Mouse (Mus musculus) urinary bladder, postnatal 25 days (tissue): ENCODE results near the gene Spaca9.
A peak's percentile ranks its signal among the peaks of the same experiment; 100 is the strongest.

Source experiments
- DNase-seq: peaks from one replicate; pipeline ENCODE4 v3.0.0; 2022; ENCODE audit warnings: low spot score

Gene Spaca9

DNA sequence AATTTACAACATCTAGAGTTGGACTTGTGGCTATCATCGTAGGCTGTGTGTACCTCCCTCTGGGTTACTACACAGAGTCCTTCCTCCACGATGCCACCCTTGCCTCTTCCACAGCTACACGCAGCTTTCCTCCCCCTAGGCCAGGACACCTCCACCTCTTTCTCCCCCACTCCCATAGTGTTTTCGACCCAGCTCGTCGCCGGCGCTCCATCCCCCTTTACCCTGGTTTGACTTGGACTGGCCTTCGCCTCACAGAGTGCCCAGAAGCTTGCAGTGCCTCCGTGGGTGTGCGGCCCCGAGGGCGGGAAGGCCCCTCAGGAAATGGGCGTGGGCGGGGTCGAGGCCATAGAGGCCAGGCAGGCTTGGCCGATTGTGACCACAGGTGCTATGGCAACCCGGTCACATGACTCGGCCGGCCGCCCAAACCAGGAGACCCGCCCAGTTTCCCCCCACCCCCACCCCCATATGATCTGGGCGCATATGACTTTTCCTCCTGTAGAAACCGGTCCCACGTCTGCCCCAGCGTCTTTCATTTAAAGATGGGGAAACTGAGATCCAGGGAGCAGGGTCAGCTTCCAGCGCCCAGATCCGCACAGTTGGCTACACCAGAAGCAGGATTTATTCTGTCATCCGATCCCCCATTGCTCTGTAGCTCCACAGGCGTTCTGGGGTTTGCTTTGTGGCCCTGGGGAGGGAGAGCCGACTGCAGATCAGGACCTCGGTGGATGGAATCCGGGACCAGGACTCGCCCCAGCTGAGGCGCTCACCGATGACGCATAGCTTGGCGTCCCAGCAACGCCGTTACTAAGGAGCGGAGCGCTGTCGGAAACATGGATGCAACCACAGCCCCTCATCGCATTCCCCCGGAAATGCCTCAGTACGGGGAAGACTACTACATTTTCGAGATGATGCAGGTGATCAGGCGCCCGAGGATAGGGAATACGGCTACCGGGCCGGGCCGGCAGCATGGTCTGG, at the start of gene Spaca9, which contains the start of gene Ak8:
Gene Spaca9, minus strand, starts transcription at position 367 of the 975 bp plus-strand sequence.
Gene Ak8, plus strand, starts transcription at position 804 of the 975 bp plus-strand sequence.
- peak; percentile 68 for DNase-seq

DNA sequence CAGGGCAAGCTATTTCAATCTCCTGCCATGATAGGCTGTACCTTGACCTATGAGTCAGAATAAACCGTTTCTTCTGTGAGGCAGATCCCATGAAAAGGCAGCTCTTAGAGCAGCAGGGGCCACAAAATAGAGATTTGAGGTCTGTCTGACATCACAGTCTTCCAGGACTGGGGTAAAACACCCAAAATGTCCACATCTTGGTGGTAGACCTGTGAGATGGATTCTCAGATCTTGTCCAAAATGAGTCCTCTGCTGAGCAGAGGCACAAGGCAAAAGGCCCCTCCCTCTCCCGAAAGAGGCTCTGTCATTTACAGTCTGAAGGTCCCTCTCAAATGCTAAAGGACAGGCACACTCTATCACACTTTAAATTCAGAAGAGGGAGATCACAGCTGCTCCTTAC, 48.2 kb upstream of the Spaca9 start:
- no peak for DNase-seq

DNA sequence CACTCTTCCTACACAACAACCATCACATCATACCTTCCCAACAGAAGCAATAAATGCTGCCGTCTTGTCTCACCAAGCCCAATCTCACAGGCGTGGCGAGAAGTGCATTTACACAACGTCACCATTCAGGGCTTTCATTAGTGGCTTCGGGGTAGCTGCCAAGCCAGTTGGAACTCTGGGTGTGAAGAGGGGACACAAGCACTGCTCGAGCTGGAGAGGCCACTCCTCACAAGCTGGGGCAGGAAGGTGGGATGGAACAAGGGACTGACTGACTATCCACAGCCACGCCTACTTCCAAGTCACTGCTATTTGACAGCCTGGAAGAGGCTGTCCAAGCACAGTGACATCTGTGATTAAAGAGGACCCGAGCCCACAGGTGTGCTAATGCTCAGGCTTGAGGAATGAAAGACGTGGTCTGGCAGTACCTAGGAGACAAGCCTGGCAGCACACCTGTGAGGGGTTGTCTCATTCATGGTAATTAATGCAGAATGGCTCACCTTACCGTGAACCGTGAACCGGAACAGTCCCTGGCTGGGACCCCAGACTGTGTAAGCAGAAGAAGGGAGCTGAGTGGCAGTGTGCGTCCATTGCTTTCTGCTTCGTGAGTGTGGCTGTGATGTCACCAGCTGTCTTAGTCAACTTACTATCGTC, 47.3 kb upstream of the Spaca9 start:
- no peak for DNase-seq

DNA sequence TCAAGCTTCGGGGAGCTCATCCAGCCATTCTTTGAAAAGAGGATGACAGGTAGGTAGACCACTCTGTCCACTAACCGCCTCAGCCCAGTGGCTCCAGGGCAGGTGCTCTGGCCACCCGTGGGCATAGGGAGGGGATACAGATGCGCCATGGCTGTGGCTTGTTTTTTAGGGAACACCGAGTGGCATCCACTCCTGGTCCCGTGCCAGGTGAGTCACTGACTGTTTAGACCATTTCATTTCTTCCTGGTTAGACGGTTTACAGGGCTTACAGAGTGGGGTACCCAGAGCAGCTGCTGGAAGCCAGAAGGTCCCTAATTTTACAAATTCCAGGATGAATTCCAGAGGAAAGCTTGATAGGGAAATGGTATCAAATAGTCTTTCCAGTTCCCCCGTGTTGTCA, 43.2 kb upstream of the Spaca9 start:
- no peak for DNase-seq

DNA sequence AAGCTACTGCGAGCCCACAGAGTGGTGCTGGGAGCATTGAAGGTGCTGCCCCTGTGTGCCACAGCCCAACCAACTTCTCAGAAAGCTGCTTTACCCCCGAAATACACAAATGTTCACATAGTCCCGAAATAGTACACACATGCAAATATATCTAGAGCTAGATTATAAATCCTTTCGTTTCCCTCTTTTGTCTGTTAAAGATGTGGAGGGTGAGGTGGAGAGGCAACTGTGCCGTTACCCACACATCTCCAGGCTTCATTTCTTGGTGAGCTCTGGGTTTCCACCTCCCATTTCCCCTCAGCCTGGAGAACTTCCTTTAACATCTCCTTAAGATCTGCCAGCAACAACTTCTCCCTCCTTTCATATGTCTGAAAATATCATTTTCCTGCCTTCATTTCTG, 40.6 kb upstream of the Spaca9 start:
- DNase-seq: no peak

DNA sequence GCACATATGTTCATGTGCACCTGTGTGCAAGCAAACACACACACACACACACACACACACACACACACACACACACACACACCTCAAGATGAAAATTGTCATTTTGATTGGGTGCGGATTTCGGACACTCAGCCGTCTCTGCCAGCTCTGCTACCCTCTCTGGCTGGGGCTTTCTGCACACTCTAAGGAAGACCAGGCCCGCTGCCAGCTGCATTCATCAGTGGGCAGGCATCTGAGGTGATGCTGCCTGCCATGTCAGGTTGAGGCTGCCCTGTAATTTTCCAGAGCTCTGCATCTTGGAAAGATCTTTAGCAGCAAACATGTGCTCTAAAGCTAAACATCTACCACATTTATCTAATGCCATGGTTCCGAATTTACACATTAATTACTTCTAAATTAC, 37.6 kb upstream of the Spaca9 start:
- DNase-seq: no peak

DNA sequence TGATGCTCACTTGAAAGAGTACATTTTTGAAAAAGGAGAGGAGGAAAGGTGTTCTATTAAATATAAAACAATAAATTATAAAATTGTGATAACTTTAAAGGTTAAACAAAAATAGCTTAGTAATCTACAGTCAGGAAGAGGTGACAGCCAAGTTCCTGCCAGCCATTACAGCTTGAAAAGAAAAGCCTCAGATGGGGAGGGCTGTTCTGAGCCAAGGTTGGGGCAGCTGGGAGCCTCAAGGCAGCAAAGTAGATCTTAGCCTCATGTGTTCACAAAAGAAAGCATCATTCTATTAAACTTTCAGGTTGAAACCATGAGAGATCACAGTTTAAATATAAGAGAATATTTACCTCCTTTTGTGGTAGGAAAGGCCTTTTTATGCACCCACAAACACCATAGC, 31.1 kb upstream of the Spaca9 start:
- no peak for DNase-seq

DNA sequence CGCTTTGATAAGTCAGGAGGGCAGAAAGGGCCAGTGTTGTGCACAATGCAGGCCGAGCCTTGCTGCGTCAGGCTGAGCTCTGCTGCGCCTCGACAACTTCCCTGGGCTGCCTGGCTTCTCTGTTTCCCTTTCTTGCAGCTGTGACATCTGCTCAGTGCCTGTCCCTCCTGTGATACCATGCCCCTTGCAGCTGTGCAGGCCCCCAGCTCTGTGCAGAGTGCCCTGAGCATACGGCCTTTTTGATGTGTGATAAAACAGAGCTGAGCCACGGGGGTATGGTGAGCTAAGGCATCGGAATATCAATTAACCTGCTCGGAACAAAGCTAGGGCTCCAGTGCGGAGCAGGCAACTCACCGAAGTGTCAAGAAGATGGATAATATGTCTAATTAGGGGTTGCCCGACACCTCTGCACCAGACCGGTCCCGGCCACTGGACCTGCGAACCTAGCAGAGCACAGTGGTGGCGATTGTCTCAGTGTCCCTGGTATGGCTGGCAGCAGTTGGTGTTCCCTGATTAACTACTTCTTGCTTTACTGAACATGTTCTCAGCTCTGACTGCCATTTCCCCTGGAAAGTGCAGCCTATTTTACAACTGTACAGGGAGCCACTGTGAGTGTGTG, 28.4 kb upstream of the Spaca9 start:
- no peak for DNase-seq

DNA sequence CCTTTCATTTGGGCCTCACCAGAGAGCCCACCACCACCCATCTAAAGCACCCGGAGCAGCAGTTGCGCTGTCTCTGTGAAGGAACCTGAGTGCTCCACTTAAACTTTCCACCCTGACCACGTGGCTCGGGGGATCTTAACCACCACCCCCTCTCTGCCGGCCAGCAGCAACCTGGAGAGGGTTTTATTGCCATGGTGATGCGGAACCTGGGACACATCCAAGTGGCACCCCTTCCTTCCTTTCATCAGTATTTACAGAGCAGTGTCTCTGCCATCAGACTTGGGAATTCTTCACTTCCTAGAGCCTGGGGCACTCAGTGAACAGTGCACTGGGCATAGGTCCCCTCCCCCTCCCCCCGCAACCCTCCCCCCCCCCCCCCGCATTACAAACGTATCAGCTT, 24.4 kb upstream of the Spaca9 start:
- no peak for DNase-seq

DNA sequence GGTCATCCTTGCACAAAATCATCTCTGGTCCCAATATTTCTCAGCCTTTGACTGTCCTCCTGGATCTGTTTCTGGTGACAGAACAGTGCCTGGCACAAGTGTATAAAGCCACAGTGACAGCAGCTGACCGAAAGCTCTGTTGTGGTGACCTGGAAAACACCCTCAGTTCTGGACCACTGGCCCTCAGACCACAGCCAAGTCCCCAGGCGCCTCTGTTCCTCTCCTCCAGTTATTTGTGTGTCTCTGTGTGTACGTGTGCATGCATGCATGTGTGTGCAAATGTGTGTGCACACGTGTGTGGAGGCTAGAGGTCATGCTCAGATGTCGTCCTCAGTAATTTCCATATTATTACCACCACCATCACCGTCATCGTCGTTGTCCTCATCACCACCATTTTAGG, 22.9 kb upstream of the Spaca9 start:
- DNase-seq: no peak

DNA sequence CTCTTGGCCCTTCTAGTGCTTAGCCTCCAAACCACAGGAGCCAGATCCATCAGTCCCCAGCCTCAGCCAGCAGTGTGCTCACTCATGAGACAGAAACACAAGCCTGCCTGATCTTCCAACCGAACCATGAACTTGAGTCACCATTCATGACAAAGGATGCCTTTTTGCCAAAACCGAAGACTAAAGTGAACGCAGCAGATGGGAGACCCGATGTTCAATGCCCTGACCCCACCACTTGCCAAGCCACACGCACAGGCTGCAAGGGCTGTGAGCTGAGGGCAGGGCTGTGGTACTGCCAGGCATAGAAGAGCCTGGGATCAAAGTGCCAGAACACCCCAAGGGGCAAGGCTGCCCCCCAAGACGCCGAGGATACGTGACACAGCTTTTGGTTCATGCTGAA, 13.5 kb upstream of the Spaca9 start:
- DNase-seq: no peak

DNA sequence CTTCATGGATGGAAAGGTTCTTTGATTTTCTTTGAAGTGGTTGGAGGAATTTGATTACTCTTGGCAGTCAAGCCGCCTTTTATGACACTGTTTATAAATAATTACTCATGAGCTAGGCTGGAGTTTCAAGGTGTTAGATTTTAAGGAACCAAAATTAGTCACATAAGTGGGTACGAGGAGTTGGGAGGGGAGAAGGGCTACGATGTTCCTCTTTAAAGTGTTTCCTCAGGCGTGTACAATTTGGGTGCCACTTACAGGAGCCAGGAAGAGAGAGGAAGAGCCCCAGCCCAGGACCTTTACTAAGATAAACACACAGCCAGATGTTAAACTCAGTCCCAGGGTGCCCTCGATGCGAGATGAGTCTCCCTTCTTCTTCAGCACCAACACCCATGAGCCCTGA, 7.3 kb upstream of the Spaca9 start:
- no peak for DNase-seq

DNA sequence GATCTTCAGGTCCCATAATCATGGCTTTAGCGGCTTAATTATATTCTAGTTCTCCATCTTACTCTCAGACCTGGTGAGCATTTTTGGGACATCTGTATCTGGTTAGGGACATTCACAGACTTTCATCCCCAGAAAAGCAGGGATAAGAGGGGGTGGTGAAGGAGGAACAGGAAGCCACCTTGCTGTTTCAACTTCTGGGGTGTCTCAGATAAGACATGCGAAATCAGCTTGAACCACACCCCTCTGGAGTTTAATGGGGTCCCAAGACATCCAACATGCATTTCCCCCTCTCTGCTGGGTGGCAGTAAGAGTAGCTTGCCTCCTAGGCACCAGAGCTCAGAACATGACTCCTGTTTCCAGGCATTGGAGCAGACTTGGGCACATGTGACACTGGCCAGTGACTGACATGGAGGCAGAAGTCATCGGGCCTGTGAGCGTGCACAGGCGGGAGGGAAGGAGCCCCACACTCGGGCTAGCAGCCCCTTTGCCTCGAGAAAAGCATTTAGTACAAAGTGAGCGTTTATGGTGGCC, 6.6 kb upstream of the Spaca9 start:
- no peak for DNase-seq

DNA sequence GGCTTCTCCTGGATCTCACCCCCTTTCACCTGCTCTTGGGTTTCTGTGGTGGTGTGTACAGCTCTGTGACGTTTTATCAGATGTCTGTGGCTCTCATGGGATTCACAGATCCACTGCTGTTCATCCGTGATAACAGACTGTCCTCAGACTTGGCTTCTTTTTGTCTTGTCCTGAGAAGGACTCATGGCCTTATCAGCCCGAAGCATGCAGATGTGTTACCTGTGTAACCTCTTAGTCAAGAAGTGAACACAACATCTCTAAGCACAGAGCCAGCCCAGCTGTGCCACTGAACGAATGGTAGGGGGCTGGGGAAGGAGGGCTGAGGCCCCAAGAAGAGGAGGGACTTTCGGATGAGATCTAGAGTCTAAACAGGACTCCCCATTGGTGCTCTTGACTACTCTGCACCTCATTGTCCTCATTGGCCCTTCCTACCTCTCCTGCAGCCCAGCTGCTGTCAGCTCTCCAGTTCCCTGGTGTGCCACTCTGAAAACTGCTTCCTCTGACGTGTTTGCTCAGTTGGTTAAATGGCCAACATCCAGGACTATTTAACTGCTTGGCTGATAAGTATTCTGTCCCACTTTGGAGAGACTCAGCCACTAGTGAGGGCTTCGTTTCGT, 2.2 kb upstream of the Spaca9 start:
- no peak for DNase-seq

DNA sequence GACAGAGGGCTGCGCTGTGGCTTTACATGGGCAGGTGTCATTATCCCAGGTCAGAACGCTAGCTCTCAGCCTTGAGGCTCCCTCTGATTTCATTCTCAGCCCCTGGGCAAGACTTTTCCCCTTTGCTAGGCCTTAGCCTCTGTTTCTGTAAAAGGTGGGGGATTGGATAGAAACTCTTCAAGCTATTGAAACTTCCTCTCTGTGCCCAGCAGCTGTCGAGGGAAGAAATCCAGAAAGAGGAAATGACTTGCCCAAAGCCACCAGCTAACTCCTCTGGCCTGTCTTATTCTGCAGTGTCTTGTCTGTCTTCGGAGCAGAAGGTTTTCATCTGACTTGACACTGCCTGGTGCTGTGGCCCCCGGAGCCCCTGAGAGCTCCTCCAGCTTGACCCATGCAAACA, 961 bp downstream of the Spaca9 start:
- DNase-seq: no peak

DNA sequence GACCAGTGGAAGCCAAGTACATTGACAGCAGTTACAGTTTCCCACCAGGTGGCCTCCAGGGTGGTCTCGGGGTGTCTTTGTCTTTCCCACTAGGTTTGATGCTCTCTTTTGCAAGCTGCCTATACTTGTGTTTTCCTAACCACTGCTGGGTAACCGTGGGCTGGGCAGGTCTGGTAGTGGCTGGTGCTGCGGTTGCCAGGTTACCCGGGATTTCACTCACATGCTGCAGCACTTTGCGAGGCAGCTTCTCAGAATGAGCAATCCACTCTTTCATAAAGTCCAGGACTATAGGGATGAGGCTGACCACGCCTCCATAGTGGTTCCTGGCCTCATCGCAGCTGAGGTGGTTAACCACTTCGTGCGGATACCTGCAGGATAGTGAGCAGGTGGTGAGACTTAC, 6.8 kb downstream of the Spaca9 start:
- DNase-seq: no peak

DNA sequence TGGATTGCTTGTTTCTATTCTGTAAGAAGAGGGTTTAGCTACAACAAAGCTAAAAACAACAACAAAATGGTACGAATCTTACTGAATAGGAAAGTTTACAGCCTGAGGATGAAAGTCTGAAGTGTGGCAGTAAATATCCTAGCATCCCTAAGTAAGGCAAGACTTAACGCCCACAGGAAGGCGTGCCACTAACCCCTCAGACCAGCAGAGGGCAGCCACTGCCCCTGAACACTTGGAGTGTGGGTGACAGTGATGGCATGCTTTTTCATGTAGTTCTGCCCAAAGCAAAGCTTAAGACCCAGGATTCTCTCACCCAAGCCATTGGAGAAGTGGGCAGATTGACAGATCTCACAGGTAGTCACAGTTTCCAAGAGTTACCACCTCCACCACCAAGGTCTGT, 11.1 kb downstream of the Spaca9 start:
- no peak for DNase-seq

DNA sequence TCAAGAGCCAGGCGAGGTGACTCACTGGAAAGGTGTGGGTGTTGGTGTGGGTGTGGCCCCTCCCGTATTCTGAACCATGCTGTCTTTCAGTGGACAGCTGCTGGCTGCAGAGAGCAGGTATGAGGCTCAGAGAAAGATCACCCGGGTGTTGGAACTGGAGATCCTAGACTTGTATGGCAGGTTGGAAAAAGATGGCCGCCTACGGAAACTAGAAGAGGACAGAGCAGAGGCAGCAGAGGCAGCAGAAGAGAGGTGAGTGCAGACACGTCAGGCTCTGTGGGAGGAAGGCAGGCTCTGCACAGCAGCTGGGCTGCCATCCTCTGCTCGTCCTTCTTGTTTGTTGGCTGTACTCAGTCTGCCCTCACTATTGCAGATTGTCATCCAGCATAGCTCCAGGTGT, 13.6 kb downstream of the Spaca9 start:
- no peak for DNase-seq

DNA sequence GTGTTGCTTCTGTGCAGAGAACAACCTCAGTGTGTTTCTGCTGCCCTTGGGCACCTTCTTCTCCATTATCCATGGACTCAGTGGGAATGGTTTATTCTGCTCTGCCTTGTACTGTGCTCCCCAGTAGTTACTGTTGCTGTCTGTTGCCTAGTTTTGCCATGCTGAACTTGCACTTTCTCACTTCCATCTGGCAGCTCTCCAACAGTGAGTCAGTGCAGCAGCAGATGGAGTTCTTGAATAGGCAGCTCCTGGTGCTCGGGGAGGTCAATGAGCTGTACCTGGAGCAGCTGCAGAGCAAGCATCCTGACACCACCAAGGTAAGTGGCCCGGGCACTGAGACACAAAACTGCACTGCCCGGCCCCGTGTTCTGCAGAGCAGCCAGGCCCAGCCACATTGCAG, 17.8 kb downstream of the Spaca9 start:
- DNase-seq: no peak

DNA sequence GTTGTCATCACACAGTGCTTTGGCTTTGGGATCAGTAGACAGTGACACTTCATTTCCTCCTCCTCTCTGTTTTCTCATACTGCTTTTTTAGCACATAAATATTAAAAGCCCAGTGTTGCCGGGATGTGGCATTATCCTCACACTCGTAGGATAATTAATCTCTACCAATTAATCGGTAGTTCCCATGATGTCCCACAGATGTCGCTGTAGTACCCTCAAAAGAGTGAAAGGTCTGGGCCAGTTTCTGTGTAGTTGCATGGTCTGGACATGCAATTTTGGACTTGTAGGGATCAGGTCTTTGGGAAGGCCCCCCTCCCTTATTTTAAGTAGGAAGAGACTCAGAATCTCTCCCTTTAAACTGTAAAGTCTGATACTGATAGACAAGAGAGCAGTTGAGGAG, 18.8 kb downstream of the Spaca9 start:
- no peak for DNase-seq

DNA sequence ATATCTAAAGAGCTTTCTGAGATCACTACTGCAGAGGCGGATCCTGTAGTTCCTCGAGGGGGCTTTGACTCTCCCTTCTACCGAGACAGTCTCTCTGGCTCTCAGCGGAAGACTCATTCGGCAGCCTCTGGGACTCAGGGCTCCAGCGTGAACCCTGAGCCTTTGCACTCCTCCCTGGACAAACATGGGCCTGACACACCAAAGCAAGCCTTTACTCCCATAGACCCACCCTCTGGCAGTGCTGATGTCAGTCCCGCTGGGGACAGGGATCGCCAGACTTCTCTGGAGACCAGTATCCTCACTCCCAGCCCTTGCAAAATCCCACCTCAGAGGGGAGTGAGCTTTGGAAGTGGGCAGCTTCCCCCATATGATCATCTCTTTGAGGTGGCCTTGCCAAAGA, 23.5 kb downstream of the Spaca9 start:
- no peak for DNase-seq

DNA sequence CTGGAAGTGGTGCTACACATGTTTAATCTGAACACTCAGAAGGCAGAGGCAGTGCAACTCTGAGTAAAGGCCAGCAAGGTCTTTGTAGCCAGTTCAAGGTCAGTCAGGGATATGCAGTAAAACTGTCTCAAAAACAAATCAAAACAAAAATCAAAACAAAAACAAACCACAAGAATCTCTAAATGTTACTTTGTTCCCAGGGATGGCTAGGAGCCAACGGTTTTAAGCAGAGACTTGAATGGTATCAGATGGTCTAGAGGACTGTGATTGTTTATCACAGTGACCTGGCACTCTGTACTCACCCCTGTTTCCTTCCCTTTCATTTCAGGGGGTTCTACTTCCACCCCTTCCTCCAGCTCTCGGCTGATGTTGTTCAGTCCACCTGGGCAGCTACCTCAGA, 28.1 kb downstream of the Spaca9 start:
- DNase-seq: no peak
